Mouse (Mus musculus) kidney, adult 18-20 months (tissue): ENCODE measurements at regions not wholly inside any gene's neighbourhood (a gene's known extent, or its start where the extent isn't known, plus 50 kb on each side); places are given as distances from the start of the nearest gene placed in this dataset.
"Not testable (repeated sequence)": the region's sequence is repeated elsewhere in the genome, so short reads cannot be mapped to it uniquely, and the experiment has no call there.

Experiments used
- DNase-seq: peaks from one replicate; pipeline ENCODE4 v3.0.0; 2021

GRCm38 (mm10) chr8:24386462-24386861 lies 339.2 kb downstream of the Adam3 start:
- DNase-seq = peak; percentile 72

GRCm38 (mm10) chr8:24383963-24384435 lies 341.7 kb downstream of the Adam3 start:
- no peak for DNase-seq

- no peak for DNase-seq
Observed at GRCm38 (mm10) chr8:24383130-24383962, 342.3 kb downstream of the Adam3 start.

- no peak for DNase-seq
Observed at GRCm38 (mm10) chr8:24381666-24382253, 343.9 kb downstream of the Adam3 start.

- no peak for DNase-seq
Observed at GRCm38 (mm10) chr8:24378070-24378469, 347.6 kb downstream of the Adam3 start.

- DNase-seq = not testable (repeated sequence)
Observed at GRCm38 (mm10) chr8:24376846-24377245, 348.8 kb downstream of the Adam3 start.

- DNase-seq = no peak
Observed at GRCm38 (mm10) chr8:24374503-24374902, 351.1 kb downstream of the Adam3 start.

GRCm38 (mm10) chr8:24372068-24372467 lies 353.6 kb downstream of the Adam3 start:
- DNase-seq = no peak

- DNase-seq = no peak
Observed at GRCm38 (mm10) chr8:24366000-24366399, 359.7 kb downstream of the Adam3 start.

GRCm38 (mm10) chr8:24364685-24365084 lies 361.0 kb downstream of the Adam3 start:
- no peak for DNase-seq

GRCm38 (mm10) chr8:24359022-24359600 lies 366.5 kb downstream of the Adam3 start:
- no peak for DNase-seq

- no peak for DNase-seq
Observed at GRCm38 (mm10) chr8:24355146-24355545, 370.5 kb downstream of the Adam3 start.

GRCm38 (mm10) chr8:24353842-24354241 lies 371.8 kb downstream of the Adam3 start:
- DNase-seq = no peak

GRCm38 (mm10) chr8:24352322-24352721 lies 373.3 kb downstream of the Adam3 start:
- DNase-seq = no peak

GRCm38 (mm10) chr8:24351760-24352159 lies 373.9 kb downstream of the Adam3 start:
- no peak for DNase-seq

GRCm38 (mm10) chr8:24346390-24347113 lies 379.1 kb downstream of the Adam3 start:
- no peak for DNase-seq

- DNase-seq = no peak
Observed at GRCm38 (mm10) chr8:24338694-24339093, 387.0 kb downstream of the Adam3 start.

GRCm38 (mm10) chr8:24337635-24338034 lies 388.0 kb downstream of the Adam3 start:
- DNase-seq = no peak

- no peak for DNase-seq
Observed at GRCm38 (mm10) chr8:24335709-24336108, 389.9 kb downstream of the Adam3 start.

- DNase-seq = no peak
Observed at GRCm38 (mm10) chr8:24333705-24334104, 391.9 kb downstream of the Adam3 start.

GRCm38 (mm10) chr8:24310893-24311292 lies 414.8 kb downstream of the Adam3 start:
- no peak for DNase-seq

GRCm38 (mm10) chr8:24294565-24294964 lies 431.1 kb downstream of the Adam3 start:
- DNase-seq = no peak

- DNase-seq = no peak
Observed at GRCm38 (mm10) chr8:24287861-24288260, 437.8 kb downstream of the Adam3 start.
